Mouse (Mus musculus) stomach, embryonic 14.5 days (tissue): ENCODE results near the gene Sec24d. TPM values are rescaled to one million over a fixed set of nuclear protein-coding genes. Genes with fewer than 3 reads are reported as not detected.

Experiments
- ATAC-seq: fragments of 200-750 bp; cut with Nextera tagmentation; 2 replicates; pipeline ENCODE4 v1.8.0; 2017; ENCODE audit warnings: low read depth, moderate TSS enrichment; ENCODE audit not compliant: insufficient number of reproducible peaks, insufficient read depth, low FRiP score
- H3K27ac ChIP-seq: fragments of 300-500 bp; sonication (generic); 2 replicates; pipeline ENCODE4 v1.5.1; 2014; ENCODE audit warnings: mild to moderate bottlenecking, low read length, moderate library complexity, mixed read lengths
- H3K27me3 ChIP-seq: fragments of 300-500 bp; sonication (generic); 2 replicates; pipeline ENCODE4 v1.6.1; 2014; ENCODE audit warnings: low read length, control low read depth, mixed read lengths; ENCODE audit not compliant: control insufficient read depth, insufficient read depth
- H3K36me3 ChIP-seq: fragments of 300-500 bp; sonication (generic); 2 replicates; pipeline ENCODE4 v1.6.1; 2014; ENCODE audit warnings: mild to moderate bottlenecking, control low read depth, low read length, moderate library complexity, mixed read lengths; ENCODE audit not compliant: control insufficient read depth, insufficient read depth
- H3K4me1 ChIP-seq: fragments of 300-500 bp; sonication (generic); 2 replicates; pipeline ENCODE4 v1.6.1; 2014; ENCODE audit warnings: low read length, control low read depth, mixed read lengths; ENCODE audit not compliant: control insufficient read depth, insufficient read depth
- H3K4me2 ChIP-seq: fragments of 300-500 bp; sonication (generic); replicated peaks from 2 replicates; pipeline ENCODE4 v1.6.1; 2014; ENCODE audit warnings: low read depth, low read length, control low read depth
- H3K4me3 ChIP-seq: fragments of 300-500 bp; sonication (generic); 2 replicates; pipeline ENCODE4 v1.5.1; 2014; ENCODE audit warnings: low read depth, low read length, control low read depth
- H3K9ac ChIP-seq: fragments of 300-500 bp; sonication (generic); replicated peaks from 2 replicates; pipeline ENCODE4 v1.6.1; 2014; ENCODE audit warnings: low read depth, mild to moderate bottlenecking, control low read depth, low read length, moderate library complexity, mixed read lengths
- H3K9me3 ChIP-seq: fragments of 300-500 bp; sonication (generic); 2 replicates; pipeline ENCODE4 v1.6.1; 2016; ENCODE audit warnings: low read depth, low read length, control low read depth; ENCODE audit not compliant: control insufficient read depth
- WGBS: fragments of 180-500 bp; shearing (Covaris S2); extraction: QIAGEN DNeasy Blood & Tissue Kit; methylation state at CpG from one replicate; pipeline ENCODE4 v1.1.7; 2014; 5-methylcytosine and 5-hydroxymethylcytosine counted together
- polyA plus RNA-seq: library from polyadenylated mRNA; unstranded; fragments of >200 nt; fragmentation: Nextera tagmentation; extraction: Ambion mirVana; gene quantifications from 2 replicates; pipeline ENCODE4 v1.2.1, GENCODE M21; 2014

The Sec24d gene
- polyA plus RNA-seq, 1 experiment from 2014 or later = 96.9 TPM

GRCm38 (mm10) chr3:123322147-123322546 lies 54.9 kb downstream of the Sec24d start:
- Histone ChIP-seq H3K27ac (no peak overlapping the region), H3K4me1 (peaks cover 17% of the 10 kb centered on the region), H3K9me3 (no peaks in the 10 kb centered on the region), H3K4me2 (no peak overlapping the region), H3K27me3 (no peaks in the 10 kb centered on the region), H3K36me3 (peaks cover 3% of the 10 kb centered on the region; the same call in 1 of the 2 replicates), H3K4me3 (no peak overlapping the region), H3K9ac (no peak overlapping the region)
- no peak for ATAC-seq
- 48% methylated on average over 1 of the region's 1 CpGs for WGBS

- WGBS = 25% methylated on average over 4 of the region's 4 CpGs
- Histone ChIP-seq H3K9me3 (no peaks in the 10 kb centered on the region), H3K9ac (no peak overlapping the region), H3K4me3 (no peak overlapping the region), H3K4me1 (peaks cover 21% of the 10 kb centered on the region), H3K27me3 (no peaks in the 10 kb centered on the region), H3K36me3 (peaks cover 10% of the 10 kb centered on the region), H3K27ac (peak overlapping the region; percentile 71), H3K4me2 (no peak overlapping the region)
- ATAC-seq = no peak
These were observed 57.1 kb downstream of the Sec24d start for GRCm38 (mm10) chr3:123324326-123324725.

- H3K36me3 ChIP-seq = peaks cover 10% of the 10 kb centered on the region
- peaks cover 24% of the 10 kb centered on the region for H3K4me1 ChIP-seq
- ATAC-seq = peak; percentile 68; the same call in 1 of the 2 replicates
- no peaks in the 10 kb centered on the region for H3K27me3 ChIP-seq
- 29% methylated on average over 6 of the region's 6 CpGs for WGBS
- H3K27ac ChIP-seq = peak overlapping the region; percentile 84
- no peak overlapping the region for H3K4me3 ChIP-seq
- no peak overlapping the region for H3K9ac ChIP-seq
- no peak overlapping the region for H3K4me2 ChIP-seq
- no peaks in the 10 kb centered on the region for H3K9me3 ChIP-seq
These were observed 62.0 kb downstream of the Sec24d start for GRCm38 (mm10) chr3:123329251-123329650.

GRCm38 (mm10) chr3:123330221-123330620 lies 63.0 kb downstream of the Sec24d start:
- ATAC-seq = no peak
- Histone ChIP-seq H3K27ac (peak overlapping the region; percentile 64), H3K27me3 (no peaks in the 10 kb centered on the region), H3K4me3 (no peak overlapping the region), H3K4me2 (no peak overlapping the region), H3K36me3 (peaks cover 10% of the 10 kb centered on the region), H3K9me3 (no peaks in the 10 kb centered on the region), H3K9ac (no peak overlapping the region), H3K4me1 (peaks cover 28% of the 10 kb centered on the region)
- 57% methylated on average over 4 of the region's 4 CpGs for WGBS

- ATAC-seq = no peak
- WGBS = 64% methylated on average over 2 of the region's 2 CpGs
- Histone ChIP-seq H3K4me1 (peaks cover 40% of the 10 kb centered on the region), H3K27ac (peak overlapping the region; percentile 82), H3K4me2 (no peak overlapping the region), H3K9me3 (no peaks in the 10 kb centered on the region), H3K4me3 (no peak overlapping the region), H3K36me3 (peaks cover 4% of the 10 kb centered on the region), H3K9ac (no peak overlapping the region), H3K27me3 (no peaks in the 10 kb centered on the region)
These were observed 65.2 kb downstream of the Sec24d start for GRCm38 (mm10) chr3:123332330-123333054.

- Histone ChIP-seq H3K36me3 (peaks cover 3% of the 10 kb centered on the region; the same call in 1 of the 2 replicates), H3K9me3 (no peaks in the 10 kb centered on the region), H3K27ac (peak overlapping the region; percentile 82), H3K4me2 (no peak overlapping the region), H3K9ac (no peak overlapping the region), H3K4me3 (no peak overlapping the region), H3K4me1 (peaks cover 46% of the 10 kb centered on the region), H3K27me3 (no peaks in the 10 kb centered on the region)
- 15% methylated on average over 4 of the region's 4 CpGs for WGBS
- peak; percentile 42 for ATAC-seq
These were observed 65.8 kb downstream of the Sec24d start for GRCm38 (mm10) chr3:123333055-123333424.

GRCm38 (mm10) chr3:123334947-123335346 lies 67.7 kb downstream of the Sec24d start:
- Histone ChIP-seq H3K9me3 (no peaks in the 10 kb centered on the region), H3K27ac (peak overlapping the region; percentile 89), H3K4me1 (peaks cover 43% of the 10 kb centered on the region), H3K27me3 (no peaks in the 10 kb centered on the region), H3K4me2 (no peak overlapping the region), H3K9ac (no peak overlapping the region), H3K36me3 (no peaks in the 10 kb centered on the region; the same call in 1 of the 2 replicates), H3K4me3 (no peak overlapping the region)
- 30% methylated on average over 7 of the region's 7 CpGs for WGBS
- no peak for ATAC-seq

GRCm38 (mm10) chr3:123335480-123335879 lies 68.2 kb downstream of the Sec24d start:
- H3K9ac ChIP-seq = no peak overlapping the region
- H3K36me3 ChIP-seq = peaks cover 5% of the 10 kb centered on the region; the same call in 1 of the 2 replicates
- no peaks in the 10 kb centered on the region for H3K9me3 ChIP-seq
- H3K4me3 ChIP-seq = no peak overlapping the region
- peak overlapping the region; percentile 89 for H3K27ac ChIP-seq
- H3K4me1 ChIP-seq = peaks cover 43% of the 10 kb centered on the region
- H3K4me2 ChIP-seq = no peak overlapping the region
- no peaks in the 10 kb centered on the region for H3K27me3 ChIP-seq
- ATAC-seq = peak; percentile 72
- WGBS = 7% methylated on average over 3 of the region's 3 CpGs
